Mouse (Mus musculus) neural tube, embryonic 14.5 days (tissue): ENCODE measurements around the gene Eif4a2. TPM values are rescaled to one million over a fixed set of nuclear protein-coding genes. Genes with fewer than 3 reads are reported as not detected.

Experiments
- ATAC-seq: fragments of 200-750 bp; cut with Nextera tagmentation; 2 replicates; pipeline ENCODE4 v1.8.0; 2017; ENCODE audit warnings: low read depth, mild to moderate bottlenecking, moderate TSS enrichment, moderate library complexity
- H3K27ac ChIP-seq: fragments of 300-500 bp; sonication (generic); 2 replicates; pipeline ENCODE4 v1.5.1; 2014; ENCODE audit warnings: low read depth, mild to moderate bottlenecking, control low read depth, low read length, moderate library complexity, mixed read lengths
- H3K27me3 ChIP-seq: fragments of 300-500 bp; sonication (generic); 2 replicates; pipeline ENCODE4 v1.6.1; 2014; ENCODE audit warnings: low read length; ENCODE audit not compliant: control insufficient read depth, insufficient read depth
- H3K36me3 ChIP-seq: fragments of 300-500 bp; sonication (generic); 2 replicates; pipeline ENCODE4 v1.6.1; 2014; ENCODE audit warnings: low read length, mixed read lengths; ENCODE audit not compliant: control insufficient read depth, insufficient read depth
- H3K4me1 ChIP-seq: fragments of 300-500 bp; sonication (generic); 2 replicates; pipeline ENCODE4 v1.6.1; 2014; ENCODE audit warnings: low read length; ENCODE audit not compliant: control insufficient read depth, insufficient read depth
- H3K4me2 ChIP-seq: fragments of 300-500 bp; sonication (generic); 2 replicates; pipeline ENCODE4 v1.6.1; 2014; ENCODE audit warnings: mild to moderate bottlenecking, low read depth, low read length, control low read depth
- H3K4me3 ChIP-seq: fragments of 300-500 bp; sonication (generic); 2 replicates; pipeline ENCODE4 v1.5.1; 2014; ENCODE audit warnings: low read depth, low read length, control low read depth, mixed read lengths
- H3K9ac ChIP-seq: fragments of 300-500 bp; sonication (generic); replicated peaks from 2 replicates; pipeline ENCODE4 v1.6.1; 2014; ENCODE audit warnings: low read depth, mild to moderate bottlenecking, control low read depth, low read length, mixed read lengths
- H3K9me3 ChIP-seq: fragments of 300-500 bp; sonication (generic); 2 replicates; pipeline ENCODE4 v1.6.1; 2016; ENCODE audit warnings: low read length; ENCODE audit not compliant: control insufficient read depth
- WGBS: fragments of 180-500 bp; shearing (Covaris S2); extraction: QIAGEN DNeasy Blood & Tissue Kit; methylation state at CpG from one replicate; pipeline ENCODE4 v1.1.7; 2014; 5-methylcytosine and 5-hydroxymethylcytosine counted together
- polyA plus RNA-seq: library from polyadenylated mRNA; unstranded; fragments of >200 nt; fragmentation: Nextera tagmentation; extraction: Ambion mirVana; gene quantifications from 2 replicates; pipeline ENCODE4 v1.2.1, GENCODE M21; 2014

Gene Eif4a2
- polyA plus RNA-seq, 1 experiment from 2014 or later: 395 TPM

- Histone ChIP-seq H3K27ac (peak within 1 kb of the TSS; percentile 96), H3K4me2 (peak within 1 kb of the TSS; percentile 95), H3K4me3 (peak within 1 kb of the TSS; percentile 78), H3K27me3 (no peaks in the 10 kb centered on the region), H3K9ac (peak within 1 kb of the TSS; percentile 82), H3K4me1 (peaks cover 10% of the 10 kb centered on the region), H3K9me3 (no peaks in the 10 kb centered on the region), H3K36me3 (peaks cover 7% of the 10 kb centered on the region; the same call in 1 of the 2 replicates)
- ATAC-seq: peak; percentile 95
- under 1% methylated on average over 51 of the region's 51 CpGs for WGBS
These were observed 20.6 kb downstream of the Eif4a2 start, which contains the start of gene Rfc4 for GRCm38 (mm10) chr16:23127673-23128375. Gene Rfc4 (minus strand): TSS chr16:23127737.

GRCm38 (mm10) chr16:23130303-23130702 lies 23.1 kb downstream of the Eif4a2 start:
- Histone ChIP-seq H3K4me1 (peaks cover 10% of the 10 kb centered on the region), H3K4me2 (no peak overlapping the region), H3K4me3 (no peak overlapping the region), H3K36me3 (no peaks in the 10 kb centered on the region), H3K27ac (no peak overlapping the region), H3K27me3 (no peaks in the 10 kb centered on the region), H3K9me3 (no peaks in the 10 kb centered on the region), H3K9ac (no peak overlapping the region)
- ATAC-seq: no peak
- 95% methylated on average over 3 of the region's 3 CpGs for WGBS

DNA sequence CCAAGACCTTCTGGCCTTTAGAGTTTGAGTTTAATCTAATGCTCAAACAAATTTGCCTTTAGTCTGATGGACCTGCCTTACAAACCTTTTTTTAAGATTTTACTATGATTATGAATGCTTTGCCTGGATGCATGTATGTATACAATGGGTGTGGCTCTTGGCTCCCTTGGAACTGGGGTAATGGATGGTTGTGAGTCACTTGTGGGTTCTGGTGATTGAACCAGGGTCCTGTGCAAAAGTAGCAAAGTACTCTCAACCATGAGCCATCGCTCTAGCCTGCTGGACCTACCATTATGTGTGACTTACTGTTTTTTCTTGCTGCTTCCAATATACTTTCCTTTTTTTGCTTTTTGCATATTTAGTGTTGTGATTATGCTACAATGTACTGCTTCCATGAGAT lies 25.1 kb downstream of the Eif4a2 start:
- H3K4me1 ChIP-seq: peaks cover 5% of the 10 kb centered on the region
- WGBS: 91% methylated on average over 1 of the region's 1 CpGs
- no peaks in the 10 kb centered on the region for H3K27me3 ChIP-seq
- H3K9me3 ChIP-seq: no peaks in the 10 kb centered on the region
- no peak overlapping the region for H3K27ac ChIP-seq
- no peak overlapping the region for H3K4me3 ChIP-seq
- no peak overlapping the region for H3K4me2 ChIP-seq
- no peaks in the 10 kb centered on the region for H3K36me3 ChIP-seq
- no peak for ATAC-seq
- H3K9ac ChIP-seq: no peak overlapping the region

GRCm38 (mm10) chr16:23135421-23136149 lies 28.3 kb downstream of the Eif4a2 start:
- no peak overlapping the region for H3K9ac ChIP-seq
- no peaks in the 10 kb centered on the region for H3K36me3 ChIP-seq
- no peaks in the 10 kb centered on the region for H3K27me3 ChIP-seq
- no peak overlapping the region for H3K4me2 ChIP-seq
- no peaks in the 10 kb centered on the region for H3K4me1 ChIP-seq
- no peak for ATAC-seq
- no peaks in the 10 kb centered on the region for H3K9me3 ChIP-seq
- 25% methylated on average over 11 of the region's 11 CpGs for WGBS
- H3K4me3 ChIP-seq: no peak overlapping the region
- no peak overlapping the region for H3K27ac ChIP-seq

- WGBS: 72% methylated on average over 4 of the region's 4 CpGs
- H3K27me3 ChIP-seq: no peaks in the 10 kb centered on the region
- H3K4me1 ChIP-seq: no peaks in the 10 kb centered on the region
- H3K4me3 ChIP-seq: no peak overlapping the region
- H3K4me2 ChIP-seq: no peak overlapping the region
- H3K36me3 ChIP-seq: no peaks in the 10 kb centered on the region
- ATAC-seq: no peak
- H3K9me3 ChIP-seq: no peaks in the 10 kb centered on the region
- no peak overlapping the region for H3K27ac ChIP-seq
- H3K9ac ChIP-seq: no peak overlapping the region
These were observed 29.2 kb downstream of the Eif4a2 start for GRCm38 (mm10) chr16:23136406-23136970.

GRCm38 (mm10) chr16:23140911-23141310 lies 33.7 kb downstream of the Eif4a2 start:
- H3K36me3 ChIP-seq: no peaks in the 10 kb centered on the region
- 98% methylated on average over 3 of the region's 3 CpGs for WGBS

GRCm38 (mm10) chr16:23144326-23144725 lies 37.1 kb downstream of the Eif4a2 start:
- H3K27ac ChIP-seq: no peak overlapping the region
- no peaks in the 10 kb centered on the region for H3K4me1 ChIP-seq
- no peak overlapping the region for H3K4me3 ChIP-seq
- no peak overlapping the region for H3K9ac ChIP-seq
- no peaks in the 10 kb centered on the region for H3K9me3 ChIP-seq
- no peak overlapping the region for H3K4me2 ChIP-seq
- 87% methylated on average over 7 of the region's 7 CpGs for WGBS
- no peaks in the 10 kb centered on the region for H3K27me3 ChIP-seq
- H3K36me3 ChIP-seq: no peaks in the 10 kb centered on the region
- ATAC-seq: no peak

More at GRCm38 (mm10) chr16:23140911-23141310, 33.7 kb downstream of the Eif4a2 start:
- H3K9me3 ChIP-seq: no peaks in the 10 kb centered on the region
- H3K4me1 ChIP-seq: no peaks in the 10 kb centered on the region
- no peak overlapping the region for H3K27ac ChIP-seq
- H3K4me2 ChIP-seq: no peak overlapping the region
- H3K4me3 ChIP-seq: no peak overlapping the region
- H3K9ac ChIP-seq: no peak overlapping the region
- ATAC-seq: no peak
- H3K27me3 ChIP-seq: no peaks in the 10 kb centered on the region

DNA sequence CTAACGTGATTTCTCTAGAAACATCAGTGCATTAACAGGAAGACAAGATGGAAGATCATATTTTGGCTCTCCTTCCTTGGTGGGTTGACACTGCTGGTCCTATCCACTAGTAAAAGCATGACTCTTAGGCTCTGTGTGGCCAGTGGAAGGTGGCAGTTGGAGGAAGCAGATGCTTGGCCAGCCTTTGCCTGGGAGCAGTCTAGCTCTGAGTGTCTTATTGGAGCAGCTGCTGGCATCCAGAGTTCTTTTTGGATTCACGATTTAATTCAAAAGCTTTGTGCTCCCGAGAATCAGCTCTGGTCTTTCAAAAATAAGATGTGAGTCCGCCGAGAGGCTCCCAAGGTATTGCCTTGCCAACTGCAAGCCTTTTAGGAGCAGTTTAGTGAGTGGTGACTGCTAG lies 38.0 kb downstream of the Eif4a2 start:
- no peak for ATAC-seq
- H3K27me3 ChIP-seq: no peaks in the 10 kb centered on the region
- H3K27ac ChIP-seq: no peak overlapping the region
- H3K4me2 ChIP-seq: no peak overlapping the region
- no peak overlapping the region for H3K9ac ChIP-seq
- WGBS: 84% methylated on average over 5 of the region's 5 CpGs
- no peaks in the 10 kb centered on the region for H3K4me1 ChIP-seq
- no peaks in the 10 kb centered on the region for H3K36me3 ChIP-seq
- H3K4me3 ChIP-seq: no peak overlapping the region
- no peaks in the 10 kb centered on the region for H3K9me3 ChIP-seq

DNA sequence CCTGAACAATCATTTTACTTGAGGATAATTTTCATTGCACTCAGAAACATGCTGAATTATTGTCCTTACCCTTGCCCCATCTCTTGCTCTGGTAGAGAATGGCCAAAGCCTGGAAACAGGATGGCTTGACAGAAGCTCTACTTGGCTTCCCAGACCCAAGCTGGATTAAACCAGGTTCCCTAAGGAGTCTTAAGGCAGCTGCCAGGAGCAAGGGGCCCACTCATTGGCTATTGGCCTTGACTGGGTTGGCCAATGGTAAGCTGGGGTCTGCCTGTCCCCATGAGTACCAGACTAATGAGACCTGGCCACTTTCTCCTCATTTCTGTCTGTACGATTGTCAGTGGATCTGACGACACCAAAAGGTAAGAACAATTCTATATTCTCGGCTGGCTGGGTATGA lies 39.0 kb downstream of the Eif4a2 start, which contains the start of gene Adipoq:
Gene Adipoq, plus strand, starts transcription at position 257 of the 400 bp plus-strand sequence.
- Histone ChIP-seq H3K27me3 (no peaks in the 10 kb centered on the region), H3K4me2 (no peak within 1 kb of the TSS), H3K4me3 (no peak within 1 kb of the TSS), H3K9me3 (no peaks in the 10 kb centered on the region), H3K36me3 (no peaks in the 10 kb centered on the region), H3K27ac (no peak within 1 kb of the TSS), H3K9ac (no peak within 1 kb of the TSS), H3K4me1 (no peaks in the 10 kb centered on the region)
- ATAC-seq: no peak
- 90% methylated on average over 3 of the region's 3 CpGs for WGBS
